In genomic region chr11:100946862-100947261, GRCm38 (mm10) we compare ENCODE assay signal across 14 mouse cellular contexts. TPM values are rescaled to one million over a fixed set of nuclear protein-coding genes. Genes with fewer than 3 reads are reported as not detected.
DNase-seq lines count a peak whose midpoint lies in the region; ATAC-seq lines count a peak whose summit lies in the region.
"Had no signal": no experiment of that assay in that cellular context is flagged by ENCODE, and none has a peak within 500 bp of the region (broad histone marks: within the 10 kb centered on the region; RNA-seq: fewer than 3 reads in every experiment).

No protein-coding gene starts in this region.

- H3K4me1 ChIP-seq in heart, embryonic 15.5 days (replicated peaks): peaks cover 18% of the 10 kb centered on the region
- H3K4me1 ChIP-seq: forebrain, embryonic 10.5 days; limb, embryonic 15.5 days had no signal

- intact Hi-C loops in heart, postnatal 25 days (cut with DNase I): no loop called here

- WGBS in heart, embryonic 15.5 days: 24% methylated on average over 4 of the region's 4 CpGs

- DNase-seq in heart, postnatal 25 days (ENCODE audit: low spot score): no peak
- peak; percentile 60 for DNase-seq in kidney, postnatal 10 days
- no peak for DNase-seq in kidney, adult 18-20 months
- DNase-seq in 3134 (ENCODE audit: extremely low read depth, insufficient read length, low spot score): peak; percentile 33
- peak; percentile 82 for DNase-seq in Muller cell, postnatal 12 days (ENCODE audit: inconsistent ontology term)
- no peak for DNase-seq in T-cell, adult 2 months (ENCODE audit: low spot score)
- DNase-seq: heart, adult 2 months; lung, adult 18-20 months; right cerebral cortex, postnatal 4 days; thymus, adult 2 months had no signal

- H3K9ac ChIP-seq in heart, embryonic 15.5 days: no peak overlapping the region
- H3K9ac ChIP-seq: limb, embryonic 15.5 days had no signal

- peak overlapping the region; percentile 22 for H3K27ac ChIP-seq in heart, embryonic 15.5 days
- H3K27ac ChIP-seq: forebrain, embryonic 10.5 days; heart, adult 2 months; limb, embryonic 15.5 days had no signal

- H3K36me3 ChIP-seq in heart, embryonic 15.5 days: no peaks in the 10 kb centered on the region
- H3K36me3 ChIP-seq: forebrain, embryonic 10.5 days; limb, embryonic 15.5 days had no signal

- ATAC-seq in heart, embryonic 15.5 days (replicated peaks; ENCODE audit: insufficient number of reproducible peaks, insufficient read depth, low FRiP score, low read depth): 0 out of 2 replicates have a peak, but pooled peaks have one; percentile 53
- ATAC-seq: Patski had no signal

- no peaks in the 10 kb centered on the region for H3K9me3 ChIP-seq in heart, embryonic 15.5 days (replicated peaks)
- H3K9me3 ChIP-seq: limb, embryonic 15.5 days had no signal

- H3K4me2 ChIP-seq in heart, embryonic 15.5 days: no peak overlapping the region
- H3K4me2 ChIP-seq: limb, embryonic 15.5 days had no signal

- no peaks in the 10 kb centered on the region for H3K27me3 ChIP-seq in heart, embryonic 15.5 days
- H3K27me3 ChIP-seq: limb, embryonic 15.5 days; Patski had no signal

- no peak overlapping the region for H3K4me3 ChIP-seq in heart, embryonic 15.5 days
- H3K4me3 ChIP-seq: forebrain, embryonic 10.5 days; heart, adult 2 months; limb, embryonic 15.5 days had no signal

RNA-seq across cellular contexts. Expression of gene Stat3, which starts 7.5 kb away (rescaled TPM):
- polyA plus RNA-seq in heart, embryonic 15.5 days (2015; fragmentation: Nextera tagmentation; extraction: Ambion mirVana): 50.6 and 60.8 TPM in 2 replicates
- 100 to 1,000 TPM in 1 of 2 experiments, 10 to 100 TPM in 1; 91.3 to 119 TPM for total RNA-seq in heart, postnatal 25 days (2021)

RNA-seq across cellular contexts. Expression of gene Cavin1, which starts 23.8 kb away (rescaled TPM):
- 429 and 457 TPM in 2 replicates for polyA plus RNA-seq in heart, embryonic 15.5 days (2015; fragmentation: Nextera tagmentation; extraction: Ambion mirVana)
- total RNA-seq in heart, postnatal 25 days (2021): 100 to 1,000 TPM; 275 to 277 TPM

Comparison
In these comparisons a context has a peak if more than half of its experiments do, and no peak if none do; other contexts are left out.
1. DNase-seq: peak in kidney, postnatal 10 days (single experiment), 3134 (single experiment) and Muller cell, postnatal 12 days (single experiment); none in heart, postnatal 25 days (single experiment), kidney, adult 18-20 months (single experiment) and T-cell, adult 2 months (single experiment).